Mouse (Mus musculus) ES-Bruce4 (cell line): ENCODE data around the gene Fyn.

Source experiments
- CTCF ChIP-seq: IDR thresholded peaks from one replicate; pipeline ENCODE4 v1.8.1; 2011; ENCODE audit warnings: low read depth, low read length
- POLR2A ChIP-seq: IDR thresholded peaks from one replicate; pipeline ENCODE4 v1.8.1; 2011; ENCODE audit warnings: low read length; ENCODE audit not compliant: insufficient read depth

DNA sequence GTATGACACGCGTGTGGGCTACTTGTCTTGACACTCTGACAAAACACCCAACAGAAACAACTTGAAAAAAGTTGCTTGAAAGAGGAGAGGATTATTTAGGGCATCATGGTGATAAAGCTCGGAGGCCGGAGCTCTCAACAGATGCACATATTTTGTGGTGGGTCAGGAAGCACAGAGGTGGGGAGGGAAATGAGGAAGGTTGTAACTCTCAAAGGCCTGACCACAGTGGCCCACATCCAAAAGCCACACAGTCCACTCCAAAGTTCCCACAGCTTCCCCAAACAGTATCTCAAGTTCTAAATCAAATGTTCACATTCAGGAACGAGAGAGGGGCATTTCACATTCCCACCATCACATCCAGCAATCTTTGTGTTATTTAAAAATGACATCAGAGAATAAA, 232.4 kb downstream of the Fyn start:
- TF ChIP-seq POLR2A = no peak
- TF ChIP-seq CTCF = no peak
